Mouse (Mus musculus) limb, embryonic 15.5 days (tissue): ENCODE measurements around the gene Mrps6. TPM values are rescaled to one million over a fixed set of nuclear protein-coding genes. Genes with fewer than 3 reads are reported as not detected.
"Not testable (repeated sequence)": the region's sequence is repeated elsewhere in the genome, so short reads cannot be mapped to it uniquely, and the experiment has no call there.

Experiments used
- ATAC-seq: fragments of 200-750 bp; cut with Nextera tagmentation; 2 replicates; pipeline ENCODE4 v1.8.0; 2017; ENCODE audit warnings: low read depth, moderate TSS enrichment; ENCODE audit not compliant: insufficient number of reproducible peaks, low FRiP score, low TSS enrichment
- H3K27ac ChIP-seq: fragments of 300-500 bp; sonication (generic); 2 replicates; pipeline ENCODE4 v1.5.1; 2015; ENCODE audit warnings: moderate library complexity, mild to moderate bottlenecking, inconsistent platforms
- H3K27me3 ChIP-seq: fragments of 300-500 bp; sonication (generic); 2 replicates; pipeline ENCODE4 v1.6.1; 2015; ENCODE audit warnings: inconsistent platforms
- H3K36me3 ChIP-seq: fragments of 300-500 bp; sonication (generic); 2 replicates; pipeline ENCODE4 v1.6.1; 2015; ENCODE audit warnings: inconsistent platforms
- H3K4me1 ChIP-seq: fragments of 300-500 bp; sonication (generic); 2 replicates; pipeline ENCODE4 v1.6.1; 2015; ENCODE audit warnings: inconsistent platforms
- H3K4me2 ChIP-seq: fragments of 300-500 bp; sonication (generic); 2 replicates; pipeline ENCODE4 v1.6.1; 2015; ENCODE audit warnings: mild to moderate bottlenecking, inconsistent platforms
- H3K4me3 ChIP-seq: fragments of 300-500 bp; sonication (generic); 2 replicates; pipeline ENCODE4 v1.5.1; 2015; ENCODE audit warnings: mild to moderate bottlenecking, inconsistent platforms
- H3K9ac ChIP-seq: fragments of 300-500 bp; sonication (generic); 2 replicates; pipeline ENCODE4 v1.6.1; 2015; ENCODE audit warnings: inconsistent platforms
- H3K9me3 ChIP-seq: fragments of 300-500 bp; sonication (generic); 2 replicates; pipeline ENCODE4 v1.6.1; 2016; ENCODE audit warnings: inconsistent platforms
- WGBS: fragments of 180-500 bp; shearing (Covaris S2); methylation state at CpG from one replicate; pipeline ENCODE4 v1.1.7; 2015; 5-methylcytosine and 5-hydroxymethylcytosine counted together
- polyA plus RNA-seq: library from polyadenylated mRNA; unstranded; fragments of >200 nt; fragmentation: Nextera tagmentation; extraction: Ambion mirVana; gene quantifications from 2 replicates; pipeline ENCODE4 v1.2.1, GENCODE M21; 2015

Gene Mrps6
- polyA plus RNA-seq, 1 experiment from 2014 or later = 93.0 TPM

GRCm38 (mm10) chr16:92076797-92077196 lies 18.7 kb downstream of the Mrps6 start:
- no peak for ATAC-seq

GRCm38 (mm10) chr16:92083771-92084453 lies 25.8 kb downstream of the Mrps6 start:
- Histone ChIP-seq H3K4me2 (no peak overlapping the region), H3K27me3 (no peaks in the 10 kb centered on the region), H3K9me3 (no peaks in the 10 kb centered on the region), H3K9ac (no peak overlapping the region), H3K4me1 (peaks cover 7% of the 10 kb centered on the region; the same call in 1 of the 2 replicates), H3K4me3 (no peak overlapping the region), H3K36me3 (0 out of 2 replicates have a peak, but pooled peaks cover 3% of the 10 kb centered on the region), H3K27ac (no peak overlapping the region)
- 59% methylated on average over 10 of the region's 10 CpGs for WGBS
- ATAC-seq = no peak

More at GRCm38 (mm10) chr16:92076797-92077196, 18.7 kb downstream of the Mrps6 start:
- no peaks in the 10 kb centered on the region for H3K9me3 ChIP-seq
- no peak overlapping the region for H3K4me3 ChIP-seq
- no peak overlapping the region for H3K4me2 ChIP-seq
- H3K36me3 ChIP-seq = peaks cover 29% of the 10 kb centered on the region
- H3K27ac ChIP-seq = no peak overlapping the region
- H3K9ac ChIP-seq = no peak overlapping the region
- H3K4me1 ChIP-seq = no peaks in the 10 kb centered on the region
- 97% methylated on average over 8 of the region's 8 CpGs for WGBS
- H3K27me3 ChIP-seq = no peaks in the 10 kb centered on the region

GRCm38 (mm10) chr16:92089225-92089624 lies 31.2 kb downstream of the Mrps6 start:
- ATAC-seq = no peak
- peaks cover 13% of the 10 kb centered on the region for H3K4me1 ChIP-seq
- no peaks in the 10 kb centered on the region for H3K36me3 ChIP-seq
- no peak overlapping the region for H3K9ac ChIP-seq
- H3K4me2 ChIP-seq = no peak overlapping the region
- no peaks in the 10 kb centered on the region for H3K27me3 ChIP-seq
- no peak overlapping the region for H3K4me3 ChIP-seq
- H3K9me3 ChIP-seq = no peaks in the 10 kb centered on the region
- H3K27ac ChIP-seq = no peak overlapping the region
- 47% methylated on average over 3 of the region's 3 CpGs for WGBS

- no peak overlapping the region for H3K9ac ChIP-seq
- H3K27ac ChIP-seq = no peak overlapping the region
- H3K4me3 ChIP-seq = no peak overlapping the region
- peaks cover 7% of the 10 kb centered on the region; the same call in 1 of the 2 replicates for H3K4me1 ChIP-seq
- no peaks in the 10 kb centered on the region for H3K9me3 ChIP-seq
- H3K4me2 ChIP-seq = no peak overlapping the region
- no peak for ATAC-seq
- no peaks in the 10 kb centered on the region for H3K36me3 ChIP-seq
- WGBS = 88% methylated on average over 5 of the region's 5 CpGs
- H3K27me3 ChIP-seq = no peaks in the 10 kb centered on the region
Measured at GRCm38 (mm10) chr16:92091876-92092275, 33.8 kb downstream of the Mrps6 start.

- Histone ChIP-seq H3K27me3 (no peaks in the 10 kb centered on the region), H3K9me3 (no peaks in the 10 kb centered on the region), H3K36me3 (0 out of 2 replicates have a peak, but pooled peaks cover 7% of the 10 kb centered on the region), H3K4me3 (no peak overlapping the region), H3K4me2 (no peak overlapping the region), H3K4me1 (peaks cover 15% of the 10 kb centered on the region), H3K27ac (no peak overlapping the region), H3K9ac (no peak overlapping the region)
- no peak for ATAC-seq
- whole genome bisulfite sequencing = 23% methylated on average over 10 of the region's 10 CpGs
Measured at GRCm38 (mm10) chr16:92098351-92099051, 40.4 kb downstream of the Mrps6 start.

- no peak overlapping the region for H3K27ac ChIP-seq
- WGBS = 80% methylated on average over 16 of the region's 16 CpGs
- peaks cover 18% of the 10 kb centered on the region for H3K4me1 ChIP-seq
- no peaks in the 10 kb centered on the region for H3K9me3 ChIP-seq
- H3K27me3 ChIP-seq = no peaks in the 10 kb centered on the region
- ATAC-seq = no peak
- no peak overlapping the region for H3K4me2 ChIP-seq
- no peak overlapping the region for H3K4me3 ChIP-seq
- no peak overlapping the region for H3K9ac ChIP-seq
- H3K36me3 ChIP-seq = 0 out of 2 replicates have a peak, but pooled peaks cover 7% of the 10 kb centered on the region
Measured at GRCm38 (mm10) chr16:92099598-92099997, 41.5 kb downstream of the Mrps6 start.

GRCm38 (mm10) chr16:92100111-92100510 lies 42.0 kb downstream of the Mrps6 start:
- no peak for ATAC-seq
- Histone ChIP-seq H3K27me3 (no peaks in the 10 kb centered on the region), H3K9ac (no peak overlapping the region), H3K4me2 (no peak overlapping the region), H3K4me1 (peaks cover 18% of the 10 kb centered on the region), H3K36me3 (0 out of 2 replicates have a peak, but pooled peaks cover 7% of the 10 kb centered on the region), H3K4me3 (no peak overlapping the region), H3K9me3 (no peaks in the 10 kb centered on the region), H3K27ac (no peak overlapping the region)
- WGBS = 68% methylated on average over 4 of the region's 4 CpGs

- WGBS = 67% methylated on average over 5 of the region's 5 CpGs
- Histone ChIP-seq H3K9ac (no peak overlapping the region), H3K4me3 (no peak overlapping the region), H3K27ac (no peak overlapping the region), H3K4me2 (no peak overlapping the region), H3K36me3 (peaks cover 7% of the 10 kb centered on the region; the same call in 1 of the 2 replicates), H3K4me1 (peaks cover 18% of the 10 kb centered on the region), H3K27me3 (no peaks in the 10 kb centered on the region), H3K9me3 (no peaks in the 10 kb centered on the region)
- ATAC-seq = no peak
Measured at GRCm38 (mm10) chr16:92102115-92102514, 44.0 kb downstream of the Mrps6 start.

GRCm38 (mm10) chr16:92102931-92103330 lies 44.9 kb downstream of the Mrps6 start:
- not testable (repeated sequence) for H3K27me3 ChIP-seq, ATAC-seq, H3K4me3 ChIP-seq, H3K4me2 ChIP-seq, H3K9me3 ChIP-seq, H3K9ac ChIP-seq, H3K27ac ChIP-seq, H3K36me3 ChIP-seq
- whole genome bisulfite sequencing = 95% methylated on average over 7 of the region's 7 CpGs
- H3K4me1 ChIP-seq = peaks cover 18% of the 10 kb centered on the region

- Histone ChIP-seq H3K36me3 (peaks cover 7% of the 10 kb centered on the region; the same call in 1 of the 2 replicates), H3K27me3 (no peaks in the 10 kb centered on the region), H3K9me3 (no peaks in the 10 kb centered on the region), H3K9ac (no peak overlapping the region), H3K4me3 (no peak overlapping the region), H3K4me2 (no peak overlapping the region), H3K27ac (no peak overlapping the region), H3K4me1 (peaks cover 14% of the 10 kb centered on the region)
- no peak for ATAC-seq
- WGBS = 64% methylated on average over 9 of the region's 9 CpGs
Measured at GRCm38 (mm10) chr16:92103572-92104331, 45.7 kb downstream of the Mrps6 start.

- no peak overlapping the region for H3K27ac ChIP-seq
- H3K36me3 ChIP-seq = peaks cover 7% of the 10 kb centered on the region; the same call in 1 of the 2 replicates
- ATAC-seq = no peak
- H3K4me2 ChIP-seq = no peak overlapping the region
- H3K9ac ChIP-seq = no peak overlapping the region
- no peaks in the 10 kb centered on the region for H3K9me3 ChIP-seq
- whole genome bisulfite sequencing = 88% methylated on average over 2 of the region's 2 CpGs
- no peaks in the 10 kb centered on the region for H3K27me3 ChIP-seq
- H3K4me1 ChIP-seq = peaks cover 8% of the 10 kb centered on the region; the same call in 1 of the 2 replicates
- no peak overlapping the region for H3K4me3 ChIP-seq
Measured at GRCm38 (mm10) chr16:92104332-92104590, 46.2 kb downstream of the Mrps6 start.

GRCm38 (mm10) chr16:92104951-92105350 lies 46.9 kb downstream of the Mrps6 start:
- Histone ChIP-seq H3K27ac (no peak overlapping the region), H3K4me1 (0 out of 2 replicates have a peak, but pooled peaks cover 5% of the 10 kb centered on the region), H3K9me3 (no peaks in the 10 kb centered on the region), H3K9ac (no peak overlapping the region), H3K4me2 (no peak overlapping the region), H3K27me3 (no peaks in the 10 kb centered on the region), H3K4me3 (no peak overlapping the region), H3K36me3 (peaks cover 7% of the 10 kb centered on the region; the same call in 1 of the 2 replicates)
- ATAC-seq = no peak
- 93% methylated on average over 2 of the region's 2 CpGs for WGBS
